Mouse (Mus musculus): ENCODE results near the gene Olfm4. TPM values are rescaled to one million over a fixed set of nuclear protein-coding genes. Genes with fewer than 3 reads are reported as not detected.

Gene Olfm4
- polyA plus RNA-seq (2015; fragmentation: Nextera tagmentation; extraction: Ambion mirVana) = 0.93 and 1.1 TPM in 2 replicates

DNA sequence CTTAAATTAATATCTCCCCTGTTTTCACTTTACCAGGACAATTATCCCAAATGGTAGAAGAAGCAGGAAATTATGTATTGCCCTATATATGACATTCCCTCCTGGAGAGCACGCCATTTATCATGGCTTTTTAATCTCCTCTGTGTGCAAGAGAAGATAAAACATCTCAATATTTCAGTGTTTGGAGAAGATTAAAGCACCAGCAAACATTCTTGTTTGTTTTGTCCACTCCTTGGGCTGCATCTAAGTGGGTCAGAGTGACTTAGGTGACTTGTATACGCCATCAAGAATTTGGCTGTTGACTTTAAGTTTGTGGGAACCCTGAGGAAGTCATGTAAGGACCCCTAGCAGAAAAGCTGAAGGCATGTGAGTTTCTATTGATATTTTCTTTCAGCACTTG lies at the start of gene Olfm4:
Olfm4 (plus strand) TSS at position 301 of the 400 bp plus-strand sequence.
- Histone ChIP-seq H3K36me3 (no peaks in the 10 kb centered on the region), H3K9ac (no peak within 1 kb of the TSS), H3K27me3 (no peaks in the 10 kb centered on the region), H3K9me3 (no peaks in the 10 kb centered on the region), H3K4me1 (replicated peaks) (no peaks in the 10 kb centered on the region), H3K4me2 (no peak within 1 kb of the TSS), H3K4me3 (no peak within 1 kb of the TSS), H3K27ac (replicated peaks) (no peak within 1 kb of the TSS)
- ATAC-seq (ENCODE audit: low FRiP score, low read depth) = no peak
- WGBS = 84% methylated on average over 2 of the region's 2 CpGs

DNA sequence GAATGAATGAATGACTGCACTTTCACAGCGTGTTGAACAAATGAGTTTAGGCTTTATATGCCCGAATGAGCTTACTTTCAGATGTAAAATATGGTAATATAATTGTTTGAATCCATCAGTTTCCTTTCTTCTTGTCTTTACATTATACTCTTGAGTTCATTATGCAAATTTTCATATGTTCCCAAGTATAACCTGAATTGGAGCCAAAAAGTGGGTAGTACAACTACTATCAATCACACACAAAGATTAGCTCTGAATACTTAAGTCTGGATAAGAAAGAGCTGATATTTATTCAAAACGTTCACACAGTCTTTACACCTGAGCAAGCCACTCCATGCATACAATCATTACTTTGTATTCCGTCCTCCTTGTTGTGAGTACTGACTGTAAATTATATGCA lies 49.5 kb upstream of the Olfm4 start:
- no peak for ATAC-seq (ENCODE audit: low FRiP score, low read depth)
- no peaks in the 10 kb centered on the region for H3K4me1 ChIP-seq (replicated peaks)
- H3K36me3 ChIP-seq = no peaks in the 10 kb centered on the region
- no peak overlapping the region for H3K9ac ChIP-seq
- H3K9me3 ChIP-seq = no peaks in the 10 kb centered on the region
- H3K4me3 ChIP-seq = no peak overlapping the region
- no peak overlapping the region for H3K4me2 ChIP-seq
- WGBS = 71% methylated on average over 4 of the region's 4 CpGs
- no peaks in the 10 kb centered on the region for H3K27me3 ChIP-seq
- no peak overlapping the region for H3K27ac ChIP-seq (replicated peaks)

DNA sequence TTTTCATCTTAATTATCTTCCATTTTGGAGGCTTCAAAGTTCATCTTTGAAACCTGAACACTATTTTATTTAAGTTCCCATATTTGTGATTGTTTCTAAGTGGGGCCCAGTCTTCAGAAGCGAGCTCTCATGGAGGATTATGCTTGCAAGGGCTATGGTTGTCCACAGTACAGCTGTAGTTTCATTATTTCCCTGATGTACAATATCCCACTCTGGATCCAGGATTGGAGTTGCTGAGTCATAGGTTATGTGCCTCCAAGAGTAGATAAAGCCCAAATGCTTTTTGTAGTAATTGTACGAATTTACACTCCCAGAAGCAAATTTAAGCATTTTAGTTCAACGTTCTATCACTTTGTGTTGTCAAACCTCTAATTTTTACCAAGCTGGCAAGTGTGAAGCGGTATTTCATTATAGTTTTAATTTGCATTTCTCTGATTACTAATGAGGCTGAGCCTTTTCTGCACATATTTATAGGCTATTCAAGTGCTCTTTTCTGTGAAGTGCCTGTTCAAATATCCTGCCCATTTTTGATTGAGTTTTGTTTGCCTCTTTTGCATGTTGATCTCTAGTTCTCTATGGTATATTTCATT lies 46.9 kb upstream of the Olfm4 start:
- H3K27me3 ChIP-seq = no peaks in the 10 kb centered on the region
- H3K9ac ChIP-seq = no peak overlapping the region
- H3K36me3 ChIP-seq = no peaks in the 10 kb centered on the region
- WGBS = 69% methylated on average over 4 of the region's 4 CpGs
- no peak for ATAC-seq (ENCODE audit: low FRiP score, low read depth)
- no peak overlapping the region for H3K4me2 ChIP-seq
- no peaks in the 10 kb centered on the region for H3K9me3 ChIP-seq
- no peaks in the 10 kb centered on the region for H3K4me1 ChIP-seq (replicated peaks)
- H3K4me3 ChIP-seq = no peak overlapping the region
- no peak overlapping the region for H3K27ac ChIP-seq (replicated peaks)

DNA sequence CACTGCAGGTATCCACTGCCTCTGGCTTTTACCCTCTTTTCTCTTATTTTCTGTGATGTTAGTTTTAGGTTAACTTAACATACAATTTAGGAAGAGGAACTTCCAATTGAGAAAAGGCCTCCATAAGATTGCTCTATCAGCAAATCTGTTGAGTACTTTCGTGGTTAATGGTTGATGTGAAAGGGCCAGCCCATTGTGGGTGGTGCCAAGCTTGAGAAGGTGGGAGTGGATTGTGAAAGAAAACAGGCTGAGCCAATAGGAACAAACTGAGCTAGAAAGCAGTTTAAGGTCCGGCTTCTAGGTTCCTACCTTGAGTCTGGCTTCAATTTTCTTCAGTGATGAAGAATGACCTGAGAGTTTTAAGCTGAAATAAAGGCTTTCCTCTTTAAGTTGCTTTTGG lies 38.0 kb upstream of the Olfm4 start:
- no peaks in the 10 kb centered on the region for H3K27me3 ChIP-seq
- H3K9me3 ChIP-seq = no peaks in the 10 kb centered on the region
- H3K4me3 ChIP-seq = no peak overlapping the region
- no peak overlapping the region for H3K27ac ChIP-seq (replicated peaks)
- no peaks in the 10 kb centered on the region for H3K36me3 ChIP-seq
- no peak overlapping the region for H3K9ac ChIP-seq
- 72% methylated on average over 2 of the region's 2 CpGs for WGBS
- ATAC-seq (ENCODE audit: low FRiP score, low read depth) = no peak
- no peak overlapping the region for H3K4me2 ChIP-seq
- H3K4me1 ChIP-seq (replicated peaks) = no peaks in the 10 kb centered on the region

DNA sequence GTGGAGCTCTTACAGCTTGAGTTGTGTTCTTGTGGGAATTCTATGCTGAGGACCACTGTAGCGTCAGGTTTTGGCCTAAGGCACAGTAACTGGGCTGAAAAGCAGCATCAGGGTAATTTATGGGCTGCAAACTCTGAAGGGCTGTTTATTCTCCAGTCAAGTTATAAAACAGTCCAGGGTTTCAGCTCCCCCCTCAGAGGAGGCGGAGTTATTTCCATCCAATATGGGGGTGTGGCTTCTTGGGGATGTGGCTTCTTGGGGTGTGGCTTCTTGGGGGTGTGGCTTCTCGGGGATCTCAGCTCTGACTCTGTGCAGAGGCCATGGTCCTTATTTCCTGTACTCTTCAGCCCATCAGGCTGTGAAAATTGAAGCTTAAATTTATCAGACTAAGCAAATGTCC lies 28.2 kb upstream of the Olfm4 start:
- no peaks in the 10 kb centered on the region for H3K27me3 ChIP-seq
- H3K36me3 ChIP-seq = no peaks in the 10 kb centered on the region
- H3K4me1 ChIP-seq (replicated peaks) = no peaks in the 10 kb centered on the region
- no peak overlapping the region for H3K27ac ChIP-seq (replicated peaks)
- no peak overlapping the region for H3K9ac ChIP-seq
- no peaks in the 10 kb centered on the region for H3K9me3 ChIP-seq
- H3K4me3 ChIP-seq = no peak overlapping the region
- WGBS = 80% methylated on average over 3 of the region's 3 CpGs
- ATAC-seq (ENCODE audit: low FRiP score, low read depth) = no peak
- H3K4me2 ChIP-seq = no peak overlapping the region

DNA sequence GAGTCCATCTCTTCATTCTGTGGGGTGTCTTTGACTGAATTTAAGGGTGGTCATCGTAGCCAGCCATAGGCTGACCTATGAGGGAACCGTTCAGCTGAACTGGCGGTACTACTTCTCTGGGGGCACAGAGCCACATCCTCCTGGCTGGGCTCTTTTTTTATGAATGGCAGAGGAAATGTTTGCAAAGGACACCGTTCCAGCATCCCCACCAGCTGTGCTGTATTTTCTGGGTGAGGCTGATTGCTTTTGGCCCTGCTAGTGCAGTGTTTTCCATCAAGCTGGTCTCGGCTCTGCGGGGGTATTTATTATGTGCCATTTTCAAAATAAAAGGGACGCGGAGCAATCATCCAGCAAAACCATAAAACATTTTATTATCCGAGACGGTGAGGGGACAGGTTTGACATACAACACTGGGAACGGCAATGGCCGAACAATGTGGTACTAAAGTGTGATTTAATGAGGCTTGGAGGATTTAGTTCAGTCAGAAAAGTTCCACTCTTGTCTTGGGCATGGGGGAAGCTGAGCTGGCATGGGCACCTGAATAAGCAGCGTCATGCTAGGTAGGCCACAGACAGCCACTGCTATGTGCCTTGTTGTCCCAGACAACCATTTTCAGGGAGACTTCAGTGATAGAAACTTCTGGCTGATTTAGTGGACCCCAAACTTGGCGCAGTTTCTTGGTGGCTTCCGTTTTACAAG lies 25.9 kb upstream of the Olfm4 start:
- Histone ChIP-seq H3K36me3 (no peaks in the 10 kb centered on the region), H3K27ac (replicated peaks) (no peak overlapping the region), H3K4me3 (no peak overlapping the region), H3K9me3 (no peaks in the 10 kb centered on the region), H3K9ac (no peak overlapping the region), H3K27me3 (no peaks in the 10 kb centered on the region), H3K4me1 (replicated peaks) (peaks cover 3% of the 10 kb centered on the region; the same call in 1 of the 2 replicates), H3K4me2 (no peak overlapping the region)
- 72% methylated on average over 15 of the region's 15 CpGs for WGBS
- 0 out of 2 replicates have a peak, but pooled peaks have one; percentile 19 for ATAC-seq (ENCODE audit: low FRiP score, low read depth)

DNA sequence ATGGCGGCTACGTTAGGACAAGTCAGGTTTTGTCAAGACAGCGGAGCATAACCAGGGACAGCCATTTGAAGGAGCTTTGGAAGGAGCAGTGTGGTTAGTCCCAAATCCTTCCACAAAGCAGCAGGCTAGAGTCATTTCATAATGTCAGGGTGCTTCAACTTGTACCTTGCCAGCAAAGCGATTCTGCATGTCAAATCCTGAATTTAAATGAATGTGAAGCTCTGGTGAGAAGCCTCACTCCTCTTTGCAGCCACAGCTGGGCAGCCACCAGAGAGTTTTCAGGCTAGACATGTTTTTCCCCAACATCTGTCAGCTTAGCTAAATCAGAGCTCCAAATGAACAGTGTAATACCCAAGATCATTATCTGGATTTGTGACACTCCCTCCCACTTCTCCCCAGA lies 22.7 kb upstream of the Olfm4 start:
- peak; percentile 51 for ATAC-seq (ENCODE audit: low FRiP score, low read depth)
- Histone ChIP-seq H3K9ac (no peak overlapping the region), H3K4me1 (replicated peaks) (peaks cover 3% of the 10 kb centered on the region; the same call in 1 of the 2 replicates), H3K27me3 (no peaks in the 10 kb centered on the region), H3K4me2 (no peak overlapping the region), H3K27ac (replicated peaks) (peak overlapping the region; percentile 46), H3K9me3 (no peaks in the 10 kb centered on the region), H3K4me3 (no peak overlapping the region), H3K36me3 (no peaks in the 10 kb centered on the region)
- WGBS = 54% methylated on average over 4 of the region's 4 CpGs

DNA sequence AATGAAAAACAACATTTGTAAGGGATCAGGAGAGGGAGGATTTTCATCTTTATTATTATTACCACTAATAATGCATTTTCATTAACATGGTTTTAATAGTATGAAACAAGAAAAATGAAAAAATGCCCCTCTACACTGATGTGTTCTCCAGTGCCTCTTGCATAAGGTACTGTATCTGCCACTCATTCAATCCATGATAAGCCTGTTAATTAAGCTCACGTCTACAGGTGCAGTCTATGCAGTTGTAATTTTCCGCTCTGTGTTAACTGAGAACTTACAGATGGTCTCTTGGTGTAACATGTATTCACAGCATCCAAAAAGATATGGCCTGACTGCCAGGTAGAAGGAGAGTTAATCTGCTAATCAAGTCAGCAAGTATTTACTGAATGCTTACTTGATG lies 22.3 kb upstream of the Olfm4 start:
- peaks cover 3% of the 10 kb centered on the region; the same call in 1 of the 2 replicates for H3K4me1 ChIP-seq (replicated peaks)
- no peaks in the 10 kb centered on the region for H3K27me3 ChIP-seq
- peak; percentile 51; the same call in 1 of the 2 replicates for ATAC-seq (ENCODE audit: low FRiP score, low read depth)
- WGBS = 49% methylated on average over 2 of the region's 2 CpGs
- H3K9me3 ChIP-seq = no peaks in the 10 kb centered on the region
- no peak overlapping the region for H3K4me3 ChIP-seq
- no peak overlapping the region for H3K9ac ChIP-seq
- H3K36me3 ChIP-seq = no peaks in the 10 kb centered on the region
- no peak overlapping the region for H3K4me2 ChIP-seq
- H3K27ac ChIP-seq (replicated peaks) = 0 out of 2 replicates have a peak overlapping the region, but pooled peaks have one; percentile 46

DNA sequence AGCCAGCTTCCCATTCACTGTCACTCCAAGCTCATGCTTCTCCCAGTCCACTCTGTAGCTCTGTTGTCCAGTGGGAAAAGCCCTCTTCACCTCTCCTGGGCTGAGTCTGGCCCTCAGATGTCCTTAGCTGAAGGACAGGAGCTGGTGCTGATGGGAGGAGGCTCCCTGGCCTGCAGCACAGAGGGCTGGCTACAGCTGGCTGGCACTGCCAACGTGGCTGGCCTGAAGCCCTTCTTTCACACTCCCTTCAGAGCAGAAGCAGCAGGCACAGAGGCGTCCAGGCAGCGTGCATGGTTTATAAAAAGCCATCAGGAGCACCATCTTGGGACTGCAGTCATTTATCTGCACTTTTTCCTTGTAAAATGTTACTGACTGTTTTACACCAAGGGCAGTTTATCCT lies 13.7 kb upstream of the Olfm4 start:
- peak; percentile 19; the same call in 1 of the 2 replicates for ATAC-seq (ENCODE audit: low FRiP score, low read depth)
- H3K4me1 ChIP-seq (replicated peaks) = peaks cover 10% of the 10 kb centered on the region
- H3K9ac ChIP-seq = no peak overlapping the region
- H3K4me2 ChIP-seq = no peak overlapping the region
- no peaks in the 10 kb centered on the region for H3K36me3 ChIP-seq
- H3K27ac ChIP-seq (replicated peaks) = 0 out of 2 replicates have a peak overlapping the region, but pooled peaks have one; percentile 34
- WGBS = 44% methylated on average over 3 of the region's 3 CpGs
- H3K27me3 ChIP-seq = no peaks in the 10 kb centered on the region
- no peak overlapping the region for H3K4me3 ChIP-seq
- H3K9me3 ChIP-seq = no peaks in the 10 kb centered on the region

DNA sequence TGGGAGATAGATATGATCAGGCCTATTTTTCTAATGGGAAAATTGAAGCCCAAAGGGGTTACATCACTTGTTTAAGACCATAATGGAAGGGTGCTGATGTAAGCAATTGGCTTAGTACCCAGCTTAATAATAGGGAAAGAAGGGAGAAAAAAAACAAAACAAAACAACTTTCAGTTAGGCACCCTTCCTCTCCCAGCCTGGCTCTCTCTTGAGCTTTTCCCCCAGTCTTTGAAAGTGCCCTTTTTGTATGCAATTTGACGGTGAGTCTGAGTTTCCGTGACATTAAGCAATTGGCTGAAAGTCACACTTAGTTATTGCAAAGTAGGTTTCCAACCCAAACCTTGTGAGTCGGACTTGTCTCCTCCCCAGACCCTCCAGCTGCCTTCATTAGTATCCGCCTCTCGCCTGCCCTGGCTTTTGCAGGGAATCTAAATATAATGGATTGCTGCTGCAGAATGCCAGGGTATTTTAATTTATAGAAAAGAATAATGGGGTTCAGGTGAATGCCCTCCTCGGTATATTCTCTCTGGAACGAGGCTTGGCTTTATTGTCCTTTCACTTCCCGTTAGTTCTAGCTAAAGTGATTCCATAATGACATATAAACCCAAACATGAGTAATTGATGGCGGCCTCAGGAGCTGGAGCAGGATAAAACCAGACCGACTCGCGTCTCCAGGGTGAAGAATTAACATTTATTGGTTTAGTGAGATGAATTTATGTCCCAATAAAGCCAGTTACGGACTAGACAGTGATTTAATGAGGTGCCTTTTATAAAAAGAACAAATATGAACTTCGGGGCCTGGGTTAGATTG lies 12.7 kb upstream of the Olfm4 start:
- WGBS = 40% methylated on average over 14 of the region's 14 CpGs
- peak; percentile 30; the same call in 1 of the 2 replicates for ATAC-seq (ENCODE audit: low FRiP score, low read depth)

DNA sequence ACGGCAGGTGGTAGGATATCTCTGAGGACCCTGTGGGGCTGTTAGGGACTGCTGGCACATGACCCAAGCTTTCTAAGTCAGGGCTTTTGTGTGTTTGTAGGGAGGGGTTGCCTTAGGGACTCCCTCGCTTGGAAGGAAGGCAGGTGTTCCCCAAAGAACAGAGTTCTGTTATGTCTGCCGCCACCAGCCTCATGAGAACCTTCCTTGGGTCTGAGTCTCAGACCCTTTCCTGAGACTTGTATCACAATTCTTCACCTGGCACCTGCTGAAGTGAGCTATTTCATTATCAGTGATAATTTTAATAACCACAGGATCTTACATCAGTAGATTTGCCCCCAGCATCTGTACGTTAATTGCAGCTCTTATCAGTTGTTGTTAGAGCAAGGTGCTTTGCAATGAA lies 2.4 kb upstream of the Olfm4 start:
- H3K27me3 ChIP-seq = no peaks in the 10 kb centered on the region
- no peak overlapping the region for H3K27ac ChIP-seq (replicated peaks)
- no peaks in the 10 kb centered on the region for H3K9me3 ChIP-seq
- H3K4me2 ChIP-seq = no peak overlapping the region
- ATAC-seq (ENCODE audit: low FRiP score, low read depth) = no peak
- no peaks in the 10 kb centered on the region for H3K36me3 ChIP-seq
- no peak overlapping the region for H3K4me3 ChIP-seq
- no peak overlapping the region for H3K9ac ChIP-seq
- 88% methylated on average over 4 of the region's 4 CpGs for WGBS
- no peaks in the 10 kb centered on the region for H3K4me1 ChIP-seq (replicated peaks)

More for the DNA sequence above, 12.7 kb upstream of the Olfm4 start:
- H3K27ac ChIP-seq (replicated peaks) = no peak overlapping the region
- no peaks in the 10 kb centered on the region for H3K9me3 ChIP-seq
- H3K4me3 ChIP-seq = no peak overlapping the region
- no peak overlapping the region for H3K9ac ChIP-seq
- no peaks in the 10 kb centered on the region for H3K36me3 ChIP-seq
- peaks cover 10% of the 10 kb centered on the region for H3K4me1 ChIP-seq (replicated peaks)
- H3K27me3 ChIP-seq = no peaks in the 10 kb centered on the region
- no peak overlapping the region for H3K4me2 ChIP-seq

DNA sequence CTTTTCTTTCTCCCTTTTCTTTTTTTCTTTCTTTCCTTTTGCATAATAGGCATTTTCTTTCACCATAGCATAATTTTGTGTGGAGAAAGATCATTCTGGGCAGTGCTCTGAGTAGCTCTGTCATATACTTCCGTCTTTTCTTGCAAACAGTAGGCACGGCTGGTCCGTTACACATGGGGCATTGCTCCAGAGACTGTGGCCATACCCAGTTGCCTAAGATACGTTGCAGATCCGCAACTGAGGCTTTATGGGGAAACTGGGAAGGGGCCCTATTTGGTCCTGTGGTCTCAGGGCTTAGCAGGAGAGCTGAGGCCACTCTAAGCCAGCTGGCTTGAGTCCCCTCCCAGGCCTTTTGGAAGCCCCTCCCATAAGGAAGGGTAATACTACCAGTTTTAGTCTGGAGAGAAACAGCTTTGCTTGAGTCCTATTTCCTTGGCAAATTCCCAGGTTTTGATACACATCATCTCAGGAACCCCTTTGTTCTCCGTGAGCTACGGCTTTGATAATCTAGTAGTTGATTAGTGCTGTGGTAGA lies 1.3 kb downstream of the Olfm4 start:
- Histone ChIP-seq H3K9ac (no peak overlapping the region), H3K27ac (replicated peaks) (no peak overlapping the region), H3K36me3 (no peaks in the 10 kb centered on the region), H3K27me3 (no peaks in the 10 kb centered on the region), H3K9me3 (no peaks in the 10 kb centered on the region), H3K4me1 (replicated peaks) (no peaks in the 10 kb centered on the region), H3K4me2 (no peak overlapping the region), H3K4me3 (no peak overlapping the region)
- ATAC-seq (ENCODE audit: low FRiP score, low read depth) = no peak
- WGBS = 86% methylated on average over 7 of the region's 7 CpGs
